Mouse (Mus musculus): ENCODE measurements around the gene Selenon. TPM values are rescaled to one million over a fixed set of nuclear protein-coding genes. Genes with fewer than 3 reads are reported as not detected.
"Not testable (repeated sequence)": the region's sequence is repeated elsewhere in the genome, so short reads cannot be mapped to it uniquely, and the experiment has no call there.

Gene Selenon
- total RNA-seq, 2 experiments from 2014 or later = 28.8 to 36.9 TPM

GRCm38 (mm10) chr4:134510396-134510795, 41.6 kb downstream of the Selenon start:
- DNase-seq = no peak

GRCm38 (mm10) chr4:134506713-134507112, 45.3 kb downstream of the Selenon start:
- DNase-seq = no peak

GRCm38 (mm10) chr4:134505966-134506594, 45.9 kb downstream of the Selenon start:
- DNase-seq = no peak

- DNase-seq = no peak
Observed at GRCm38 (mm10) chr4:134505303-134505789, 46.6 kb downstream of the Selenon start.

- DNase-seq = no peak
Observed at GRCm38 (mm10) chr4:134503686-134504357, 48.1 kb downstream of the Selenon start.

- no peak for DNase-seq
Observed at GRCm38 (mm10) chr4:134501095-134501494, 50.9 kb downstream of the Selenon start.

- peak in 1 of 2 experiments; percentile 39 for DNase-seq
Observed at GRCm38 (mm10) chr4:134498983-134499382, 53.0 kb downstream of the Selenon start.

GRCm38 (mm10) chr4:134497986-134498731, 53.8 kb downstream of the Selenon start:
- DNase-seq = peak; percentile 68 to 78

- DNase-seq = no peak
Observed at GRCm38 (mm10) chr4:134497223-134497622, 54.7 kb downstream of the Selenon start.

- peak; percentile 90 to 93 for DNase-seq
Observed at GRCm38 (mm10) chr4:134496595-134497210, 55.3 kb downstream of the Selenon start, which contains the start of gene Paqr7. Paqr7 (plus strand) TSS chr4:134496697.

- no peak for DNase-seq
Observed at GRCm38 (mm10) chr4:134495546-134495923, 56.4 kb downstream of the Selenon start.

- peak; percentile 72 to 76 for DNase-seq
Observed at GRCm38 (mm10) chr4:134494780-134495545, 57.0 kb downstream of the Selenon start.

- not testable (repeated sequence) for DNase-seq
Observed at GRCm38 (mm10) chr4:134494161-134494560, 57.8 kb downstream of the Selenon start.

GRCm38 (mm10) chr4:134491716-134492115, 60.2 kb downstream of the Selenon start:
- DNase-seq = no peak

GRCm38 (mm10) chr4:134489986-134490665, 61.8 kb downstream of the Selenon start:
- no peak for DNase-seq

- DNase-seq = no peak
Observed at GRCm38 (mm10) chr4:134488211-134488610, 63.8 kb downstream of the Selenon start.

Measured in adrenal gland, postnatal 36 days (tissue).